17 mouse cellular contexts compared by ENCODE assay signal in the genomic region with DNA sequence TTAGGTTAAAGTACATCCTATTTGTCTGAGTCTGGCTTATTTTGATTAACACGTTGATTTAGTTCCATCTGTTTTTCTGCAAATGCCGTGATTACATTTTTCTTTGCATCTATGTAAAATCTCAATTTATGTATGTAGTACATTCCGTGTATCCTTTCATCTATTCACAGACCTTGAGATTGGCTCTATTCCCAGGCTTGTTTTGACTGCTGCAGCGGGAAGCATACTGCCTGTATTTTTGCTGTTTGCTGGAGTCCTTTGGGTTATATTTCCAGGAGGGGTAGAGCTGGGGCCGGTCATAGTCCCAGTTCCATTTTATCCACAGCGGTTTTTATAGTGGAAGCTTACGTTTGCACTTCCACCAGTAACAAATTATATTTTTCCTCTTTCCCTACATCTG. TPM values are rescaled to one million over a fixed set of nuclear protein-coding genes. Genes with fewer than 3 reads are reported as not detected.
"Had no signal": no experiment of that assay in that cellular context is flagged by ENCODE, and none has a peak within 500 bp of the region (broad histone marks: within the 10 kb centered on the region; RNA-seq: fewer than 3 reads in every experiment).

No protein-coding gene starts in this region.

- DNase-seq: kidney, postnatal 14 days; kidney, postnatal 4 days; left cerebral cortex, postnatal 4 days; liver, postnatal 0 days; lung, postnatal 10 days; lung, postnatal 36 days; midbrain, embryonic 14.5 days; thymus, adult 2 months; thymus, postnatal 14 days; thymus, postnatal 4 days had no signal

- H3K9me3 ChIP-seq: limb, embryonic 12.5 days; limb, embryonic 15.5 days; lung, embryonic 15.5 days had no signal

- H3K27ac ChIP-seq: limb, embryonic 12.5 days; limb, embryonic 15.5 days; liver, embryonic 14.5 days; lung, embryonic 15.5 days had no signal

- H3K36me3 ChIP-seq: limb, embryonic 12.5 days; limb, embryonic 15.5 days; lung, embryonic 15.5 days had no signal

- H3K4me3 ChIP-seq: limb, embryonic 12.5 days; limb, embryonic 15.5 days; lung, embryonic 15.5 days had no signal

- H3K27me3 ChIP-seq: limb, embryonic 12.5 days; limb, embryonic 15.5 days; lung, embryonic 15.5 days had no signal

- H3K4me1 ChIP-seq: limb, embryonic 12.5 days; limb, embryonic 15.5 days; lung, embryonic 15.5 days had no signal

- H3K4me2 ChIP-seq: limb, embryonic 12.5 days; limb, embryonic 15.5 days; liver, embryonic 11.5 days; lung, embryonic 15.5 days; midbrain, embryonic 11.5 days had no signal

- ATAC-seq: liver, postnatal 0 days had no signal

- H3K9ac ChIP-seq: limb, embryonic 12.5 days; limb, embryonic 15.5 days; liver, embryonic 14.5 days; liver, postnatal 0 days; lung, embryonic 15.5 days had no signal

RNA-seq across cellular contexts. Expression of gene Asb5, which starts 26.3 kb away (rescaled TPM):
- total RNA-seq: megakaryocyte-erythroid progenitor cell, adult 5-6 weeks had no signal
